Mouse (Mus musculus) gastrocnemius, adult 2 months (tissue): ENCODE measurements around the gene Cyp4x1. TPM values are rescaled to one million over a fixed set of nuclear protein-coding genes. Genes with fewer than 3 reads are reported as not detected.

Experiments
- DNase-seq: peaks from one replicate; pipeline ENCODE4 v3.0.0; 2022
- H3K27ac ChIP-seq: fragments of 200-600 bp; 2 replicates; pipeline ENCODE4 v1.8.1; 2022; ENCODE audit warnings: mild to moderate bottlenecking
- H3K4me3 ChIP-seq: fragments of 200-600 bp; 2 replicates; pipeline ENCODE4 v1.8.1; 2022; ENCODE audit warnings: mild to moderate bottlenecking, moderate library complexity
- CTCF ChIP-seq: fragments of 200-600 bp; IDR thresholded peaks from 2 replicates; pipeline ENCODE4 v1.8.1; 2022; ENCODE audit warnings: antibody characterized with exemption, mild to moderate bottlenecking, moderate library complexity
- intact Hi-C: fragments of 180-260 bp; cut with DNase I; formaldehyde crosslinking; loops from one replicate; pipeline ENCODE4 v1.15.1; 2025
- total RNA-seq, 2 experiments: library from RNA; stranded (reverse); gene quantifications; 2 replicates each; pipeline ENCODE4 v1.2.3; 2021

The Cyp4x1 gene
- total RNA-seq, 2 experiments from 2014 or later: not detected

DNA sequence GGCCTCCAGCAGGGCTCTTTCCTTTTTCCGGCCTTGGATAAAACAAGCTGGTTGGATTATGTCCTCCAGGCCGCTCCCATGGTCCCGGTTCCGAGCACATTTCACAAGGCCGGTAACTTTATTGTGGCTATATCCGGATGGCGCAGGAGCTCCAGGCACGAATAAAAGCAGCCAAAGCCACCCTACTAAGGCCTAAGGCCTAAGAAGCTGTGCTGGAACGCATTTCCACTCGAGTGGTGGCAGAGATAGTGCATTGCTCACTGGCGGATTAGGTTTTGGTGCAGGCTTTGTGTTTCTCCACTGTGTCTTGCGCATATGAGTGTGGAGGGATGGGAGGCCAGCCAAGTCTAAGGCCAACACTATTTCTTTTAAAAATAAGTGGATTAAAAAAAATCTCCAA is 74.2 kb downstream of the Cyp4x1 start:
- H3K4me3 ChIP-seq: peak overlapping the region; percentile 74
- peak overlapping the region; percentile 88 for H3K27ac ChIP-seq
- DNase-seq: peak; percentile 36
- intact Hi-C loops: loop anchor here (10.0 kb wide), 1 partner anchor 155 kb away; the partner anchor contains the start of gene Foxd2
- TF ChIP-seq CTCF: no peak

DNA sequence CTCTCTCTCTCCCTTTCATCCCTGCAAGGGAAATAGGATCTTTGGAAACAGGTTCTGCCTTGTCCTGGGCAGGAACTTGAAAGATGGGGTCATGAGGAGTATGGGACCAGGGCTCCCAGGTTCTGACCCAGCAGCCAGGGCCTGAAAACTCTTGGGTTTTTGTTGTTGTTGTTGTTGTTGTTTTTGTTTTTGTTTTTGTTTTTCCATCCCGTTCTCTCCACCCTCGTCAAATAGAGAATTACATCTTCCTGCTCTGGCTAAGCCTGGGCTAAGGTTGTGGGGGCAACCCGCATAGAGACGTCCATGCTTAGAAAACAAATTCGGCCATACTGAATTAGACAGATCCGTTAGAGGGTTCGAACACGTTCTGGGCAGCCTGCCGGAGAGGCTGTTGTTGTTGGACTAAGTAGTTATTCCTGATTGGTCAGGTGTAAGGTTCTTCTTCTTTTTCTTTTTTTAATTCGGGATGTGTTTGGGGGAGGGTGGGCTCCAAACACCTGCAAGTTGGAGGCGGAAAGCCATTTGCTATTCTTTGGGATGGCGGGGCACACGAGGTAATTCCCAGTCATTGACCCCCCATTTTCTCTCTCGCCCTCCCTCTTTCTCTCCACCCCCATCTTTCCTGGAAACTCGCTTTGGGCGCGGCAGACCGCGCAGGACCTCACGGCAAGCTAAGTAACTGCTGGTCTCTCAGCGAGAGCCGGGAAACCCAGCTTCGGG is 75.0 kb downstream of the Cyp4x1 start:
- TF ChIP-seq CTCF: no peak
- Histone ChIP-seq H3K4me3 (peak overlapping the region; percentile 74), H3K27ac (peak overlapping the region; percentile 88)
- DNase-seq: no peak
- intact Hi-C loops: loop anchor here (10.0 kb wide), 1 partner anchor 154 kb away; the partner anchor contains the start of gene Foxd2

GRCm38 (mm10) chr4:115058317-115058761 is 75.7 kb downstream of the Cyp4x1 start:
- intact Hi-C loops: loop anchor here (10.0 kb wide), 1 partner anchor 154 kb away; the partner anchor contains the start of gene Foxd2
- Histone ChIP-seq H3K4me3 (peak overlapping the region; percentile 74), H3K27ac (peak overlapping the region; percentile 88)
- TF ChIP-seq CTCF: no peak
- no peak for DNase-seq

DNA sequence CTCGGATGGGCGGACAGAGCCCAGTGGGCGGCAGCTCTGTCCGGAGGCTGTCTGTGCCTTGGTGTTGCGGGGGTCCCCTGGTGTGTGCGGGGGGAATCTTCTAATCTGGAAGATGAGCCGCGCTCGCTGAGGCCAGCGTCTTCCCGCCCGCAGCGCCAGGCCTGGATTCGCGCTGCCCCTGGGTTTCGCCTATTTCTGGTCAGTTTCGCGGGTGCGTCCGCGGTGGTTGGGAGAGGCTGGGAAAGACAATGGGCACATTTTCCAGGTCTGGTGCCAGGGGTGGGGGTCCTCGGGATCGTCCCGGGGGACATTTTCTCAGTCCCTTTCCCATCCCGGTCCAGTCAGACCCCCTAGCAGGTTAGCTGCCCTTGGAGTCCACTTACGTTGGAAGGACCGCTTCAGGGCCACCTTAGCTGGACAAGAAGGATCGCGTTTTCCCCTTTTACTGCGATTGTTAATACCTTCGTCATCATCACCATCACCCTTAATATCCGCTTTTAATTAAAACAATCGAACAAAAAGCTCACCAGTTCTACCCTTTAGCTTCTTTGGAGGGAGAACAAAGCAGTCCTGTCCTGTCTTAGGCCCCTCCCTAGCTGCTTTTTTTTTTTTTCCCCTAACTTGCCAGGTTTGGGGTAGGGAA is 76.3 kb downstream of the Cyp4x1 start:
- no peak for TF ChIP-seq CTCF
- intact Hi-C loops: loop anchor here (10.0 kb wide), 1 partner anchor 153 kb away; the partner anchor contains the start of gene Foxd2
- Histone ChIP-seq H3K4me3 (peak overlapping the region; percentile 74), H3K27ac (peak overlapping the region; percentile 88)
- DNase-seq: no peak

DNA sequence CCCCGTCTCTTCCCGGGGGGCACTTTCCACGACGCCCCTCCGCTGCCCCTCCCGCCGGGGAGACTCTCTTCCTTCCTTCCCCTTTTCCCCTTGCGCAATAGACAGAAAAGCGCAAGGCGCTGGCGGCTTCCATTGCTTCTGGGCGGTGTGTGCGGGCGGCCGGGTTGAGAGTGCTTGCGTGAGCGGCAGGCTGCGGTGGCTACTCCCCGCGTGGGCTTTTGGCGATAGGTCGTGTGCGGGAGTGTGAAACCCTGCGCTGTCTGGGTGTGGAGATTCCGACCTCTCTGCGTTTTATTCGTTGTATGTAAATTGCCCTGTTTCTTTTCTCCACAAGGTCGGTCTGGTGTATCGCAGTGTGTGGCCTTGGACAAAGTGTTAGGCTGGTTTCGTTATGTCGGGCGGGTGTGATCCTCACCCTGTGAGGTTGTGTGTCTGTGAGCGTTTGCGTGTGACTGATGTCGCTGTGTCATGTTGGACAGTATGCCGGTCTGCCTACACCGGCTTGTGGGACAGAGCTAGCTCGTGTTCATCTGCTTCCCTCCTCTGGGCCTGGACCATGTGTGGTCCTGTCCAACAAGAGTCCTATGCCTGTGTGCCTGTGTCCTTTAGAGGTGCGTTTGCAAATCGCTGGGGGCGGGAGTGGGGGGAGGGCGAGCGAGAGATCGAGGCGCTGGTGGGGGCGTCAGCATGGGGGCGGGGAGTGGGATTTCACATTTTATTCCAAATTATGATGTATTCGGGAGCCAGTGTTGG is 77.0 kb downstream of the Cyp4x1 start:
- Histone ChIP-seq H3K4me3 (peak overlapping the region; percentile 74), H3K27ac (peak overlapping the region; percentile 88)
- intact Hi-C loops: loop anchor here (10.0 kb wide), 1 partner anchor 152 kb away; the partner anchor contains the start of gene Foxd2
- TF ChIP-seq CTCF: no peak
- peak; percentile 58 for DNase-seq

DNA sequence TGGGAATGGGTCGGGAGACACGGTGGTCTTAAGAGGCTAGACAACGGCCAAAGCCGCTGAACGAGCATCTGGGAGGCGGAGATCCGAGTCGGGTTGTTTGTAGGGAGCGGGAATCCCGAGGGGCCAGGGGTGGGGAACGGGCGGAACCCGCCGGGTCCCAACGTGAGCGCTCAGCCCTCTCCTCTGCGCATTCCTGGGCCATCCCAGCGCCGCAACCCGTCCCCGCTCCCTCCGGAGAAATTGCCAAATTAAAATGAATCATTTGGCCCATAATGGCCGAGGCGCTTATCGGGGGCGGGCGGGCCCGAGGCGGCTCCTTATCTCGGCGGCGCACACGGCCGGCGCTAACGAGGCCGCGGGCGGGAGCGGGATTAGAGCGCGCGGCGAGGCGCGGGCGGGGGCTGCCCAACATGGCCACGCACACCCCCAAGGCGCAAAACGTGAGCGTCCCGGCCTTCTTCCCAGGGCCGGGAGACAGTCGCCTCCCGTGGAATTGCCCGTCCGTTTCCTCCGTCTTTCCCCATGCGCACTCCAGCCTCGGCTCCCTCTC is 77.6 kb downstream of the Cyp4x1 start, which contains the start of gene Tal1:
TSS of gene Tal1 (plus strand) at position 56 of the 550 bp plus-strand sequence.
- no peak for TF ChIP-seq CTCF
- intact Hi-C loops: loop anchor here (10.0 kb wide), 1 partner anchor 152 kb away; the partner anchor contains the start of gene Foxd2
- peak within 1 kb of the TSS; percentile 88 for H3K27ac ChIP-seq
- H3K4me3 ChIP-seq: peak within 1 kb of the TSS; percentile 74
- DNase-seq: peak; percentile 51

Other genes starting within 250 kb of the Cyp4x1 start
- under 1 TPM; 0.14 to 0.38 TPM for gene Foxd2, start 225.4 kb downstream of the Cyp4x1 start, total RNA-seq
- not detected for gene Foxe3, start 208.3 kb downstream of the Cyp4x1 start, total RNA-seq
- gene Cmpk1, start 147.0 kb downstream of the Cyp4x1 start, total RNA-seq: 10 to 100 TPM; 18.3 to 24.0 TPM
- under 1 TPM; 0.06 to 0.13 TPM for gene Stil, start 134.1 kb downstream of the Cyp4x1 start, total RNA-seq
- 1 to 10 TPM in 1 of 2 experiments, under 1 TPM in 1; 0.94 to 1.7 TPM for gene Tal1, start 77.9 kb downstream of the Cyp4x1 start, total RNA-seq
- not detected for gene Pdzk1ip1, start 45.6 kb downstream of the Cyp4x1 start, total RNA-seq
- not detected for gene Cyp4a29, start 107.8 kb upstream of the Cyp4x1 start, total RNA-seq
- gene Cyp4a12a, start 164.8 kb upstream of the Cyp4x1 start, total RNA-seq: not detected